Mouse (Mus musculus): ENCODE results near the gene Mrpl52. TPM values are rescaled to one million over a fixed set of nuclear protein-coding genes. Genes with fewer than 3 reads are reported as not detected.

Mrpl52 gene
- polyA plus RNA-seq, 1 experiment, result 63.5 TPM

DNA sequence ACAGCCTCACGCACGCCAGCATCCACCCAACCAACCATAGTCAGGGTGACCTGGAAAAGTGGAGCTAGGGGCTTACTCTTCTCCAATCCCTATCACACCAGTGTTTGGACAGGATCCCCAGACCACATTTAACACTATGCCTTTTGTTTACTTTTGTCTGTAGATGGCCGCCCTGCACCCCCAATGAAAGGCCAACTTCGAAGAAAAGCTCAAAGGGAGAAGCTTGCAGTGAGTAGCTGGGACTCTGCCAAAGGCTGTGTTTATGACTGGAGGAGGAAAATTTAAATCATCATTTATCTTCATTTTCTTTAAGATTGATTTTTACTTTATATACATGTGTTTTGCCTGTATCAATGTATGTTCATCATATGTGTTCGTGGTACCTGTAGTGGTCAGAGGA lies 1.7 kb downstream of the Mrpl52 start:
- Histone ChIP-seq H3K4me3 (replicated peaks) (no peak overlapping the region), H3K36me3 (ENCODE audit: control insufficient read depth) (peaks cover 19% of the 10 kb centered on the region), H3K27me3 (ENCODE audit: control insufficient read depth) (peaks cover 37% of the 10 kb centered on the region), H3K9me3 (ENCODE audit: control insufficient read depth, low read length) (no peaks in the 10 kb centered on the region; the same call in 1 of the 2 replicates), H3K4me1 (ENCODE audit: control insufficient read depth) (peaks cover 76% of the 10 kb centered on the region)
- no peak for TF ChIP-seq GATA1 (IDR thresholded peaks at IDR 0.05; ENCODE audit: low read length)
- TF ChIP-seq TAL1 (IDR thresholded peaks at IDR 0.05; ENCODE audit: low read length), result no peak

DNA sequence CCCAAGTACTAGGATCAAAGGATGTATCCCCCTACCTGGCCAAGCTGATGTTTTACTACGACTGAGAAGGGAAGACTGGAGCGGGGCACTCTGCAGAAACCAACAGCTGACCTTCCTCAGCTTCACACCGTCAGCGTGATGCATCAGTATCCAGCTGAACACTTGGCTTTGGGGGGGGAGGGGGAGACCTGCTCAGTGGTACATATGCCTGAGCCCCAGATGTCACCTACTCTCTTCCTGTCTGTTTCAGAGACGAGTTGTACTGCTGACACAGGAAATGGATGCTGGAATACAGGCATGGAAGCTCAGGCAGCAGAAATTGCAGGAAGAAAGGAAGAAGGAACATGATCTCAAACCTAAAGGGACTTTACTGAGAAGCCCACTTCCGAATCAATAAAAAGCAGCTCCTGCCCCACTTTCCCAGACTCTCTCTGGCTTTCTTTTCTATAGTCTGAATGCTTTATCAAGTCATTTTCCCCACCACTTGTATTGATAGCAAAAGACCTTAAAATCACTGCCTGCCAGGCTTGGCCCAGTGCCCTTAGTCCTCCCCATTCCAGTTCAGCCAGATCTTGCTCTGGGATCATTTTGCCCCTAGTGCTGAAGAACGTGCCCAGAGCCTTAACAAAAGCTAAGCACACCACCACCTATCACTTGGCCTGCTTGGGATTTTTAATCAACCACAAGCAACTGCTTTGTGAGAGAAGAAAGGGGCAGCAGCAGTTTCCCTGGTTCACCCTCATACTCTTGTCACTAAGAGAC lies 2.8 kb downstream of the Mrpl52 start:
- H3K4me1 ChIP-seq (ENCODE audit: control insufficient read depth), result peaks cover 69% of the 10 kb centered on the region
- no peaks in the 10 kb centered on the region; the same call in 1 of the 2 replicates for H3K9me3 ChIP-seq (ENCODE audit: control insufficient read depth, low read length)
- H3K27me3 ChIP-seq (ENCODE audit: control insufficient read depth), result peaks cover 48% of the 10 kb centered on the region
- H3K4me3 ChIP-seq (replicated peaks), result no peak overlapping the region
- no peak for TF ChIP-seq TAL1 (IDR thresholded peaks at IDR 0.05; ENCODE audit: low read length)
- H3K36me3 ChIP-seq (ENCODE audit: control insufficient read depth), result peaks cover 19% of the 10 kb centered on the region

DNA sequence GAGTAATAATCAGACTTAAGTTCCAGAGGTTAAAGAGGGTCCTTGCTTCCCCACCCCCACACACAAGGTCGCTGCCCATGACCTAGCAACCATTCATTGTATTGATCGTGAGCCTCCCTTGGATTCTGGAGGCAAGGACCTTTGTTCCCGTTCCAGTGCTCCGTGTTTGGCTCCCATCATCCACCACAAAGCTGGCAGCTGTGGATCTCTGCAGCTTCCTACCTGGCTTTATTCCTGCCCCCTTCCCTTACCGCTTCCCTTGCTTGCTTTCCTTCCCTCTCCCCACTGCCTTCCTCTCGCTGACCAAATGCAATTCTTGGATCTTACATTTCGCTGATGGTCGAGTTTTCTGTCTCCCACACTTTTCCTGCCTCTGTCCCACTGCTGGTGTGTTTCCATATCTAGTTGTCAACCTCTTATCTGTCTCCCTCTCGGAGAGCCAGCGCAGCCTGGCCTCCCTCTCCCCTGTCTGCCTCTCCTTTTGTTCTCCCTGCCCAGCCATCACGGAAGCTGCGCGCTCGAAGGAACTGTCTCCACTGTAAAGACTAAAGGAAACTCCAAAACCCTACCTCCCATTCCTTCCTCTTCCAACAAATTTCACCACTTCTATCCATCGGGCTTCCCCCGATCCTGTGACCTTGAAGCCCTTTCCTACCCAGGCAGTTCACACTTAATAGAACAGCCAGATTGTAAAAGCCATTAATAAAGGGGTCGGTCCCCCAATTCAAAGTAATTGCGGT lies 3.9 kb downstream of the Mrpl52 start:
- Histone ChIP-seq H3K27me3 (ENCODE audit: control insufficient read depth) (peaks cover 51% of the 10 kb centered on the region), H3K4me3 (replicated peaks) (peak overlapping the region; percentile 62), H3K4me1 (ENCODE audit: control insufficient read depth) (peaks cover 58% of the 10 kb centered on the region), H3K36me3 (ENCODE audit: control insufficient read depth) (peaks cover 19% of the 10 kb centered on the region), H3K9me3 (ENCODE audit: control insufficient read depth, low read length) (no peaks in the 10 kb centered on the region; the same call in 1 of the 2 replicates)
- TF ChIP-seq TAL1 (IDR thresholded peaks at IDR 0.05; ENCODE audit: low read length) (no peak), GATA1 (IDR thresholded peaks at IDR 0.05; ENCODE audit: low read length) (no peak)

DNA sequence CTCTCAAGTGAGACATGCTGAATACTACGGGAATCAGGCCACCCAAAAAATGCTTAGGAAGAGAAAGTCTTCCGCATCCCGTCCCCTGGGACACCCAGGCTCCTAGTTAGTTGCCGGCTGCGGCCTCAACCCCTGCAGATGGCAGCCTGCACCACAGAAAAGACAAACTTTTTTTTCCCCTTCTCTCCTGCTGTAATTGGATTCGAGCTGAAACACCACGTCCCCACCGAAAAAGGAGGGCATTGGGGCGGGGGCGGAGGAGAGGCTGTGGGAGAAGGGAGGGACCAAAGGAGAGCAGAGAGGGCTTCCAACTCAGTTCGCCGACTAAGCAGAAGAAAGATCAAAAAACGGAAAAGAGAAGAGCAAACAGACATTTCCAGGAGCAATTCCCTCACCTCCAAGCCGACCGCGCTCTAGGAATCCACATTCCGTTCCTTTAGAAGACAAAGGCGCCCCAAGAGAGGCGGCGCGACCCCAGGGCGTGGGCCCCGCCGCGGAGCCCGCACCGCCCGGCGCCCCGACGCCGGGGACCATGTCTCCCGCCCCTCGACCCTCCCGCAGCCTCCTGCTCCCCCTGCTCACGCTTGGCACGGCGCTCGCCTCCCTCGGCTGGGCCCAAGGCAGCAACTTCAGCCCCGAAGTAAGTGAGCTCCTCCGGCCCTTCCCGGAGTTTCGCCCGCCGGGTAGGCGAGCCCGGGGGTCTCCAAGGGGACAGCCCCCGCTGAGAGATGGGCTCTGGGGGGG lies 4.8 kb downstream of the Mrpl52 start, which contains the start of gene Mmp14:
Gene Mmp14, plus strand, starts transcription at position 279 of the 744 bp plus-strand sequence.
- peaks cover 23% of the 10 kb centered on the region for H3K36me3 ChIP-seq (ENCODE audit: control insufficient read depth)

DNA sequence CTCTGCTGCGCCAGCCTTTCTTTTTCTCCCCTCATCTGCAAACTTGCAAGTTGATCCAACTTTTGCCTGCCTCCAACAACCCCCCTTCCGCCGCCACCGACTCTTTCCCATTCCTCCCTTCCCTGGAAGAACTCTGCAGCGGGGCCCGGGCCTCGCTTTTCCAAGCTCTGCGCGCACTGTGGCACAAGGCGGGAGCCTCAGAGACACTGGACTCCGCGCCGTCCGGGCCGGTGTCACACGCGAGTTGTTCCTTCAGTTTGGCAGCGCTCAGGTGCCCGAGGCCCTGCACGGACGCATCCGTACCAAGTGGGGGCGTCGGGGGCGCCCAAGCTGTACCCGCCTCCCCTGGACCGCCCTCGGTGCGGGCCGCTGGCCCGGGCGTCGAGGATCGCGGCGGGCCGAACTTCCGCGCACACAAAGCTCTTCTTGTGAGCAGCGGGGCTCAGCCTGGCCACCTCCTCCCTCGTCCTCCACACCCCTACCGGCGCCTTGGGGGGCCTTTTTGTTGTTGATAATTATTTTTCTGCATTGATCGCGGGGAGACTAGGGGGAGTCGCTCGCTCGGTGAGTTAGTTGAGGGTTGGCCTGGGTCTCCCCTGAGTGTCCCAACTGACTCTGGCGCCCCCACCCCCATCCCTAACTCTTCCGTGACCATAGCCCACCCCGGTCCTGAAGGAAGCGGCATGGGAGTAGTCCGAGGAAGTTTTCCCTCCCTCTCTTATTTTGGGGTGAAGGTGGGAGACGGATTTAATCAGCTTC lies 5.5 kb downstream of the Mrpl52 start:
- TF ChIP-seq TAL1 (IDR thresholded peaks at IDR 0.05; ENCODE audit: low read length), result no peak
- no peak for TF ChIP-seq GATA1 (IDR thresholded peaks at IDR 0.05; ENCODE audit: low read length)
- peaks cover 51% of the 10 kb centered on the region for H3K27me3 ChIP-seq (ENCODE audit: control insufficient read depth)
- H3K4me1 ChIP-seq (ENCODE audit: control insufficient read depth), result peaks cover 43% of the 10 kb centered on the region
- H3K36me3 ChIP-seq (ENCODE audit: control insufficient read depth), result peaks cover 25% of the 10 kb centered on the region
- peak overlapping the region; percentile 62 for H3K4me3 ChIP-seq (replicated peaks)
- H3K9me3 ChIP-seq (ENCODE audit: control insufficient read depth, low read length), result no peaks in the 10 kb centered on the region; the same call in 1 of the 2 replicates

More for the DNA sequence above, 4.8 kb downstream of the Mrpl52 start, which contains the start of gene Mmp14:
- H3K4me3 ChIP-seq (replicated peaks), result peak within 1 kb of the TSS; percentile 62
- peaks cover 51% of the 10 kb centered on the region for H3K27me3 ChIP-seq (ENCODE audit: control insufficient read depth)
- H3K4me1 ChIP-seq (ENCODE audit: control insufficient read depth), result peaks cover 49% of the 10 kb centered on the region
- TF ChIP-seq GATA1 (IDR thresholded peaks at IDR 0.05; ENCODE audit: low read length), result no peak
- no peak for TF ChIP-seq TAL1 (IDR thresholded peaks at IDR 0.05; ENCODE audit: low read length)
- H3K9me3 ChIP-seq (ENCODE audit: control insufficient read depth, low read length), result no peaks in the 10 kb centered on the region; the same call in 1 of the 2 replicates

DNA sequence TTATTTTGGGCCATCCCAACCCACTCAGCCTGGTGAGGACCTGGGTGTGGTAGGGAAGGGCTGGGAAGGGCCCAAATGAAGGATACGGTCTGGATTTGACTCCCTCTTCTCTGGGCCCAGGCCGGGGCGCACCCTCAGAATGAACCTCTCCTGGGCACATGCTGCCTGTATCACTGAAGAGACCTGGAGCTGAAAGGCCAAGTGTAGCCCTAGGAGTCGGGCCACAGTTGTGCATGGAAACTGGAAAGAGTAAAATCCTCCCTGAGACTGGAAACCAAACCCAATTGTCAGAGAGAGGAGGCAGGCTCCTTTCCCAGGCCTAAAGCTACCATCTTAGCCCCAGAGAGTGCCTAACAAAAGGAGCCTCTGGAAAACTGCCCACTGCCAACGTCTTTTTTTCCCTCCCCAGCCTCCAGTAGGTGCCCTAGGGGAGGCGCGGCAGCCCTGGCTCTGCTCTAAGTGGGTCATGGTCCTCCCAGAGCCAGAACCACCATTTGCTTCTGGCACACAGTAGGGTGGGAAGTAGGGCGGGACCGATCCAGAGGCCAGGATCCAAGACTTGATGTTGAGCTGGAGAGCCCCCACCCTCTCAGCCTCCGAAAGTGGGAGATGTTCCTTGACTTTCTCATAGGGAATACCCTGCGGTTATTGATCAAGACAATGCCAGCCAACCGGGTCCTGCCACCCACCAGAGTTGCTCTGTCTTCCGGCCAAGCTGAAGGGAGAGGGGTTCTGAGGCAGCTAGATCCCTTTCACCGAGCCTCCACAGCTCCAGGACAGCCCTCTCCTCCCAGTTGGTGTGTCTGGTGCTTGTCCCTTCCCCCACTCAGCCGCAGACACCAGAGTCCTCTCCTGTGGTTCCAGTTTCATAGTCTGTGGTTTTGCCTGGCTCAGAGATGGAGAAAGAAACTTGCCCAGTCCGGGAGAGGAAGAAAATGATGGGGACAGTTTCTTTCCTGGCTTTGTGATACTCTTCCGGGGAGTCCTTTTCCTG lies 6.4 kb downstream of the Mrpl52 start:
- H3K4me1 ChIP-seq (ENCODE audit: control insufficient read depth), result peaks cover 35% of the 10 kb centered on the region
- peaks cover 26% of the 10 kb centered on the region for H3K36me3 ChIP-seq (ENCODE audit: control insufficient read depth)
- peak overlapping the region; percentile 62 for H3K4me3 ChIP-seq (replicated peaks)
- TF ChIP-seq GATA1 (IDR thresholded peaks at IDR 0.05; ENCODE audit: low read length) (no peak), TAL1 (IDR thresholded peaks at IDR 0.05; ENCODE audit: low read length) (no peak)
- H3K9me3 ChIP-seq (ENCODE audit: control insufficient read depth, low read length), result no peaks in the 10 kb centered on the region; the same call in 1 of the 2 replicates
- peaks cover 51% of the 10 kb centered on the region for H3K27me3 ChIP-seq (ENCODE audit: control insufficient read depth)

DNA sequence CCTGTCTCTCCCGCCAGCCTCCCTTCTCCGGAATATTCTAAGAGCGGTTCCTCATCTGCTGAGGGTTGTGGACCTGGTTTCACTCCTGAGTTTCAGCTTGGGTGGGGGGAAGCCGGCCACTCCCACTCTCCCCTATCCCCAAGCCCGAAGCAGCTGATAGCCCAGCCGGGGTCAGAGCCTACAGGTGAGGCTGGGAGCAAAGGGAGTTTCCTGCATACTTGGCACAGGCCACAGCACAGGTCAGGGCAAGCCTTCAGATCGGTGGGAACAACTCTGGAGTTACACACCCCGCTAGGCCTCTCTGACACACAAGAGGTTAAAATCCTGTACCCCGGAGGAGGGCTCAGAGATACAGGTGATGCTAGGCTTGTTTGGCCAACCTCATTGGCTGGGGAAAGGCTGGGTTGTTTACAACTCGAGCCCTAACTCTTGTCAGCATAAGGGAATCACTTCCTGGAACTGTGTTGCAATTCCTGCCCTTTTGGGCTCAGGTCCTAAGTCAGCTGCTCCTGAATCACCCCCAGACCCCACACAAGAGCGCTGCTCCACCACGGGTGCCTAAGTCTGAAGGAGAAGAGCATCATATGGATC lies 7.3 kb downstream of the Mrpl52 start:
- Histone ChIP-seq H3K36me3 (ENCODE audit: control insufficient read depth) (peaks cover 20% of the 10 kb centered on the region), H3K9me3 (ENCODE audit: control insufficient read depth, low read length) (no peaks in the 10 kb centered on the region; the same call in 1 of the 2 replicates), H3K4me1 (ENCODE audit: control insufficient read depth) (peaks cover 32% of the 10 kb centered on the region), H3K4me3 (replicated peaks) (no peak overlapping the region), H3K27me3 (ENCODE audit: control insufficient read depth) (peaks cover 51% of the 10 kb centered on the region)
- TF ChIP-seq GATA1 (IDR thresholded peaks at IDR 0.05; ENCODE audit: low read length), result no peak
- no peak for TF ChIP-seq TAL1 (IDR thresholded peaks at IDR 0.05; ENCODE audit: low read length)
